Mouse (Mus musculus) forebrain, embryonic 11.5 days (tissue): Measurements from ENCODE around the gene Abca6. TPM values are rescaled to one million over a fixed set of nuclear protein-coding genes. Genes with fewer than 3 reads are reported as not detected.

ENCODE experiments used
- ATAC-seq: fragments of 200-750 bp; cut with Nextera tagmentation; replicated peaks from 2 replicates; pipeline ENCODE4 v1.8.0; 2017; ENCODE audit warnings: moderate TSS enrichment; ENCODE audit not compliant: low FRiP score
- DNase-seq: peaks from one replicate; pipeline ENCODE4 v3.0.0-alpha.2; 2017; ENCODE audit warnings: low spot score
- H3K27ac ChIP-seq: fragments of 300-500 bp; sonication (generic); 2 replicates; pipeline ENCODE4 v1.5.1; 2014; ENCODE audit warnings: low read depth, low read length
- H3K27me3 ChIP-seq: fragments of 300-500 bp; sonication (generic); 2 replicates; pipeline ENCODE4 v1.6.1; 2014; ENCODE audit warnings: mild to moderate bottlenecking, low read length, mixed read lengths; ENCODE audit not compliant: control insufficient read depth, insufficient read depth
- H3K36me3 ChIP-seq: fragments of 300-500 bp; sonication (generic); 2 replicates; pipeline ENCODE4 v1.6.1; 2014; ENCODE audit warnings: mild to moderate bottlenecking, low read length, moderate library complexity, mixed read lengths; ENCODE audit not compliant: control insufficient read depth, insufficient read depth
- H3K4me1 ChIP-seq: fragments of 300-500 bp; sonication (generic); replicated peaks from 2 replicates; pipeline ENCODE4 v1.6.1; 2014; ENCODE audit warnings: low read length, mixed read lengths; ENCODE audit not compliant: control insufficient read depth, insufficient read depth
- H3K4me2 ChIP-seq: fragments of 300-500 bp; sonication (generic); 2 replicates; pipeline ENCODE4 v1.6.1; 2014; ENCODE audit warnings: low read depth, mild to moderate bottlenecking, low read length, moderate library complexity, mixed read lengths; ENCODE audit not compliant: severe bottlenecking
- H3K4me3 ChIP-seq: fragments of 300-500 bp; sonication (generic); 2 replicates; pipeline ENCODE4 v1.5.1; 2014; ENCODE audit warnings: low read depth, low read length
- H3K9ac ChIP-seq: fragments of 300-500 bp; sonication (generic); 2 replicates; pipeline ENCODE4 v1.6.1; 2014; ENCODE audit warnings: low read length
- H3K9me3 ChIP-seq: fragments of 300-500 bp; sonication (generic); 2 replicates; pipeline ENCODE4 v1.6.1; 2016; ENCODE audit warnings: low read length, mixed read lengths; ENCODE audit not compliant: control insufficient read depth
- WGBS: fragments of 180-500 bp; shearing (Covaris S2); extraction: QIAGEN DNeasy Blood & Tissue Kit; methylation state at CpG from one replicate; pipeline ENCODE4 v1.1.7; 2014; 5-methylcytosine and 5-hydroxymethylcytosine counted together
- polyA plus RNA-seq: library from polyadenylated mRNA; unstranded; fragments of >200 nt; fragmentation: Nextera tagmentation; extraction: Ambion mirVana; gene quantifications from 2 replicates; pipeline ENCODE4 v1.2.1, GENCODE M21; 2014

The Abca6 gene
- polyA plus RNA-seq, 1 experiment from 2014 or later, result 0.55 TPM

DNA sequence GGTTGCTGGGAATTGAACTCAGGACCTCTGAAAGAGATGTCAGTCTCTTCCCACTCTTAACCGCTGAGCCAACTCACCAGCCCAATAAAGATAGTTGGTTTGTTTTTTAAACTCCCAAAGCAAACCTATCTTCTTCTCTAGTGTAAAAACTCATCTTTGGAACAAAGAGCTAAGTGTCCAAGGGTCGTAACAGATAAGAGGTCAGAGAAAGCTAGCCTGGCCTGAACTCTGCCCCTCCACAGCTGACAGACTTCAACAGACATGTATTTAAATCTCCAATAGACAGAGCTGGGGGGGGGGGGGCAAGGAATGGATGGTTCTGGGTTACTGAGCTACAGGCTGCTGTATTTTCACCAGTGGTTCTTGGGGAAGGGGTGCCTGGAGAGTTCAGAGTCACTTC, 14.1 kb downstream of the Abca6 start:
- ATAC-seq, result no peak
- H3K9me3 ChIP-seq, result no peaks in the 10 kb centered on the region

DNA sequence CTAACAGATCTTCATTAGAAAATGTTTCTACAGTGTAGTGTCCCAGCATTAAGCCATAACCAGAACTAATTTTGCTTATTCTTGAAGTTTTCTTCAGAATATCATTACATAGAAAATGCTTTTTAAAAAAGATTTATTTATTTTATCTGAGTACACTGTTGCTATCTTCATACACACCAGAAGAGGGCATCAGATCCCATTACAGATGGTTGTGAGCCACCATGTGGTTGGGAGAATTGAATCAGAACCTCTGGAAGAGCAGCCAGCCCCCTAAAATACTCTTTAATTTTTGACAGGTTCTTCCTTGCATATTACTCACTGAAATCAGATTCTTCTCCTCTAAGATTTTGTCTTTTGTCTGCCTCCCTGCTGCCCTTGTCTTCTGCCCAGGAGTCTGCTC, 18.6 kb downstream of the Abca6 start:
- no peak for ATAC-seq
- no peaks in the 10 kb centered on the region for H3K27me3 ChIP-seq
- no peaks in the 10 kb centered on the region for H3K36me3 ChIP-seq
- no peaks in the 10 kb centered on the region for H3K4me1 ChIP-seq
- no peak overlapping the region for H3K4me3 ChIP-seq
- H3K4me2 ChIP-seq, result no peak overlapping the region
- H3K27ac ChIP-seq, result no peak overlapping the region
- no peaks in the 10 kb centered on the region for H3K9me3 ChIP-seq
- DNase-seq, result no peak
- no peak overlapping the region for H3K9ac ChIP-seq

More for the DNA sequence above, 14.1 kb downstream of the Abca6 start:
- Histone ChIP-seq H3K27ac (no peak overlapping the region), H3K27me3 (no peaks in the 10 kb centered on the region), H3K4me3 (no peak overlapping the region), H3K9ac (no peak overlapping the region), H3K4me2 (no peak overlapping the region), H3K4me1 (no peaks in the 10 kb centered on the region), H3K36me3 (no peaks in the 10 kb centered on the region)
- no peak for DNase-seq
- WGBS, result 93% methylated on average over 2 of the region's 2 CpGs

DNA sequence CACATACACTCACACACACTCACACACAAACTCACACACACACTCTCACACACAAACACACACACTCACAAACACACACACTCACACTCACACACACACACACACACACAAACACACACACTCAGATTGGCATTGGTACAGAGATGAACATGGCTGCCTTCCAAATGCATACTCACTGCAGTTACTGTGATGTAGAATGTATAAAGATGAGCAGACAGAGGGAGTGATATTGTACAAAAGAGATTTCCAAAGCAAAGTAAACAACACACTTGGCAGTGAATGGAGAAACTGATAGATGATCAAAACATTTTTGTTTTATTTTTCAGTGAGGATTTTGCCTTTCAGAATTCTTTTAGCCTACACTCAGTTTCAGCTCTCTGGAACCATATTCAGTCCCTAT, 34.5 kb downstream of the Abca6 start:
- no peaks in the 10 kb centered on the region for H3K27me3 ChIP-seq
- no peaks in the 10 kb centered on the region for H3K36me3 ChIP-seq
- DNase-seq, result no peak
- no peaks in the 10 kb centered on the region for H3K9me3 ChIP-seq
- H3K4me3 ChIP-seq, result no peak overlapping the region
- H3K4me2 ChIP-seq, result no peak overlapping the region
- no peak overlapping the region for H3K9ac ChIP-seq
- no peaks in the 10 kb centered on the region for H3K4me1 ChIP-seq
- no peak for ATAC-seq
- no peak overlapping the region for H3K27ac ChIP-seq

DNA sequence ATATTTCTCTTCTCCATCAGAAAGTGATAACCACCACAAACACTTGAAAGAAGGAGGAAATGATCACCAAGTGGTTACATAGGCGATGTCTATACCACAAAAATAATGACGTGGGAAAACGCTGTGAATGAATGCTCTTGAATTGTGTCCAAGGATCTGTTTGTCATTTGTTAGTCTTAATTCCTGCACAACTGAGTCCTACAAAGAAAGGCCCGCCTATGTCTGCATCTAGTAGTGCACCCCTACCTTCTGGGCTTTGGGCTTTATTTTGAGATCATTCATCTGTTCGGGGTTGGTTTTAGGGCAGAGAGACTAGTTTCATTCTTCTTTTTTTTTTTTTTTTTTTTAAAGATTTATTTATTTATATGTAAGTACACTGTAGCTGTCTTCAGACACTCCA, 47.6 kb downstream of the Abca6 start:
- H3K4me2 ChIP-seq, result no peak overlapping the region
- no peaks in the 10 kb centered on the region for H3K9me3 ChIP-seq
- ATAC-seq (no peak), DNase-seq (no peak)
- H3K27me3 ChIP-seq, result no peaks in the 10 kb centered on the region
- H3K4me1 ChIP-seq, result no peaks in the 10 kb centered on the region
- WGBS, result 84% methylated on average over 5 of the region's 5 CpGs
- H3K36me3 ChIP-seq, result no peaks in the 10 kb centered on the region
- no peak overlapping the region for H3K27ac ChIP-seq
- no peak overlapping the region for H3K9ac ChIP-seq
- H3K4me3 ChIP-seq, result no peak overlapping the region

DNA sequence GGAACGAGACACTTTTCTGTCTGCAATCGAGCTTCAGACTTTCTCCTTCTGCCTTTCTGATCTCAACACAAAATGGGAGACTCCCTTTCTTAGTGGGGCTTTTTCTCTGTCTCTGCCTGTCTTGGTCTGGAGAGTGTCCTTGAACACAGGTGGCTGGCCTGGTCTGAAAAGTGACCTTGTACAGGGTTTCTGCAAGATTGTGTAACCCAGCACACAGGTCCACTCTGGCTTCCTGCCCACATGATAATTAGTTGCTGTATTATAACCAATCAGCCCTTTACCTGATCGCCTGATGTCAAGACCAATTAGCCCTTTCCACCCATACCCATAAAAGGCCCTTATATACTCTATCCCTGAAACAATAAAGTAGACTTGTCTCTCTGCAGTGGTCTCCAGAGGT, 52.7 kb downstream of the Abca6 start:
- ATAC-seq (no peak), DNase-seq (no peak)
- no peaks in the 10 kb centered on the region for H3K36me3 ChIP-seq
- H3K4me2 ChIP-seq, result no peak overlapping the region
- H3K9me3 ChIP-seq, result no peaks in the 10 kb centered on the region
- H3K27me3 ChIP-seq, result no peaks in the 10 kb centered on the region
- no peaks in the 10 kb centered on the region for H3K4me1 ChIP-seq
- H3K9ac ChIP-seq, result no peak overlapping the region
- H3K27ac ChIP-seq, result no peak overlapping the region
- 87% methylated on average over 3 of the region's 3 CpGs for WGBS
- H3K4me3 ChIP-seq, result no peak overlapping the region

DNA sequence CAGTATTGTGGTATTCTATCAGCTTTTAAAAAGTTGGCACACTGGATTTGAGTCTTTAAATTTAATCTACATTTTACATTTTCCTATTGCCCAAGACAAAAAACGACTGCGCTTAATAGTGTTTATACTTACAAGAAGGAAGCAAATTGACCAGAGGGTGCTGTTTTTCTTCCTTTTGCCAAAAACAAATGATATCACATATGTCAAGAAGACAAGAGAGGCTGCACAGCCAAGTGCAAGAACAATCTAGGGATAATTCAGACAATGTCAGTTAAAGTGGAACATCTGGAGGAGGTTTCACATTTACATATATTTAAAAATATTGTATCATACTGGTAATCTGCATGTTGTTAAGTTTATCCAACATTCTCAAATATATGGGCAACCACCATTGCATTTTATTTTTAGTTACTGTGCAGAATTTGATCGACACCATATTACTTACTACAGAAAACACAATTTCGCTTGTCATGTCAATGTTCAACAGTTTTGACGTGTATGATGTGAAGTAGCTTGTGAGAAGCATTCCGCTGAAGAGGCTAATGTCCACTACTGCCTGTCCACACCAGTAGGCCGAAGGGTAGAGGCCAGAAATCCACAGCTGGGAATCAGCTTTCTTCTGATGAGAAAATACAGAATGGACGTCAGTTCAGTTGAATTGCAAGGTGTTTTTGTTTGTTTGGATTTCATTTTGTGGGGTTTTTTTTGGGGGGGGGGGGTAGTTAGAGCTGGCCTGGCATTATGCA, 54.8 kb downstream of the Abca6 start:
- no peaks in the 10 kb centered on the region for H3K9me3 ChIP-seq
- H3K27me3 ChIP-seq, result no peaks in the 10 kb centered on the region
- DNase-seq, result no peak
- WGBS, result 91% methylated on average over 8 of the region's 8 CpGs
- no peak overlapping the region for H3K9ac ChIP-seq
- H3K4me2 ChIP-seq, result no peak overlapping the region
- no peak overlapping the region for H3K4me3 ChIP-seq
- H3K36me3 ChIP-seq, result no peaks in the 10 kb centered on the region
- no peak for ATAC-seq
- no peak overlapping the region for H3K27ac ChIP-seq
- H3K4me1 ChIP-seq, result no peaks in the 10 kb centered on the region

DNA sequence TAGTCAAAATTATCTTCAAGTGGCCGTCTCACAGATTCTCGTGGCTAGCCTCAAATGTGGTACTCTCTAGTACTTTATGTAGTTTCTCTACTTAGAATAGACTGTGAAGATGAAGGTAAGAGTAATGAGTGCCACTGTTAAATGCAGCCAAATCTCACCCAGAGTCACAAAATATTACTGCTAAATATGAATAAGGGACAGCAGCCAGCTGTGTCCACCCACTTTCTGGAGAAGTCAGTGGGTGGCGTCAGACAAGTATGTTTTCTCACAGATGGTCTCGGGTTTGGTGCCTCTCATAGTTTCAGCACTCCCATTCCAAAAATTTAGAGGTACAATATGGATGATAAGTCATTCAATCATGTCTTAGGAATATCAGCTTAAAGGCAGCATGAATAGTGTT, 56.3 kb downstream of the Abca6 start:
- ATAC-seq (no peak), DNase-seq (no peak)
- Histone ChIP-seq H3K9ac (no peak overlapping the region), H3K4me3 (no peak overlapping the region), H3K4me2 (no peak overlapping the region), H3K4me1 (no peaks in the 10 kb centered on the region), H3K9me3 (no peaks in the 10 kb centered on the region), H3K27ac (no peak overlapping the region), H3K36me3 (no peaks in the 10 kb centered on the region), H3K27me3 (no peaks in the 10 kb centered on the region)
- 89% methylated on average over 4 of the region's 4 CpGs for WGBS

DNA sequence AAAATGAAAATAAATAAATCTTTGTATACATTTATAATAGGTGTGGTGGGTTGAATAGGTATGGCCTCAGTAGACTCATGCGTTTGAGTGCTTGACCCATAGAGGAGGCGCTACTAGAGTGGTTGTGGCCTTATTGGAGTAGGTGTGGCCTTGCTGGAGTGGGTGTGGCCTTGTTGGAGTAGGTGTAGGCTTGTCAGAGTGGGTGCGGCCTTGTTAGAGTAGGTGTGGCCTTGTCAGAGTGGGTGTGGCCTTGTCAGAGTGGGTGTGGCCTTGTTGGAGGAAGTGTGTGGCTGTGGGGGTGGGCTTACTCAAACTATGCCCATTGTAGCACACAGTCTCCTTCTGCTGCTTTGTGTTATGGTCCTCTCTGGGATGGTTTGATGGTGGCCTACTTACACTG, 80.4 kb downstream of the Abca6 start:
- no peaks in the 10 kb centered on the region for H3K4me1 ChIP-seq
- no peaks in the 10 kb centered on the region for H3K9me3 ChIP-seq
- no peaks in the 10 kb centered on the region for H3K36me3 ChIP-seq
- no peaks in the 10 kb centered on the region for H3K27me3 ChIP-seq
- DNase-seq (no peak), ATAC-seq (no peak)
- H3K27ac ChIP-seq, result no peak overlapping the region
- H3K9ac ChIP-seq, result no peak overlapping the region
- H3K4me3 ChIP-seq, result no peak overlapping the region
- 96% methylated on average over 3 of the region's 3 CpGs for WGBS
- H3K4me2 ChIP-seq, result no peak overlapping the region

DNA sequence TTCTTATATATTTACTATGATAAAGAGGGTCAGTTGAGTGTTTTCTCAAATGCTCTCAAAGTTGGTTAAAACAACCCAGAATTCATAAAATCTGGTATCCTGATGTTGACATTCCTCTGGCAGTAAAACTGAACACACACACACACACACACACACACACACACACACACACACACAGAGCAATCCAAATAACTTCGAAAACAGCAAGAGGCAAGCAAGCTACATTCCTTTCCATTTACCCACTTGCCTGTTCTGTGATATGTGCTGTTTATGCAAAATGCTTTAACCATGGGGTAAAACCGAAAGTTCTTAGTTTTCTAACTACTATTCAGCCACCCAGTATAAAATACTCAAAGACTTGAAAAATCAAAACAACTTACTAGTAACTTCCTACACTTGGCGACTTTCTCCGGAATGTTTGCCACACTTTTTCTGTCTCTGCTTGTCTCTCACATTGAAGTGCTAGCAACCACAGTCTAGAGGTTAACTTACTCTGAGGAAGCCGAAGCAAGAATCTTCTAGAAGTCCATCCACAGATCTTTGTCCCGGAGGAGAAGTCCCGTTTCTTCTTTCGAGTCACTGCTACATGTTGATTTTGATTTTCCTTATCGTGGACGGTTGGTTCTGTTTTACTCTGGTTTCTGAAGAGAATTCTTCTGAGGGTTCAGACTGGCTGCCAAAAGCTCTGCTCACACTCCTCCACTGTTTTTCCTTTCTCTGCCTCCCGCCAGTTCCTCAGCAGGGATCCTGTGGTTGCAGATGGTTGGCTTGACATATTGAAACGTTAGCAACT, 83.9 kb downstream of the Abca6 start, which contains the start of gene Abca9:
Gene Abca9 (minus strand): TSS at position 738 of the 793 bp plus-strand sequence.
- no peaks in the 10 kb centered on the region for H3K36me3 ChIP-seq
- H3K4me2 ChIP-seq, result no peak within 1 kb of the TSS
- no peak within 1 kb of the TSS for H3K4me3 ChIP-seq
- H3K9me3 ChIP-seq, result no peaks in the 10 kb centered on the region
- no peaks in the 10 kb centered on the region for H3K27me3 ChIP-seq
- DNase-seq (no peak), ATAC-seq (no peak)
- no peak within 1 kb of the TSS for H3K27ac ChIP-seq
- WGBS, result 57% methylated on average over 12 of the region's 12 CpGs
- H3K9ac ChIP-seq, result no peak within 1 kb of the TSS
- no peaks in the 10 kb centered on the region for H3K4me1 ChIP-seq
